Mouse (Mus musculus) forebrain, embryonic 13.5 days (tissue): ENCODE data around the gene Dnajc2. TPM values are rescaled to one million over a fixed set of nuclear protein-coding genes. Genes with fewer than 3 reads are reported as not detected.
"Not testable (repeated sequence)": the region's sequence is repeated elsewhere in the genome, so short reads cannot be mapped to it uniquely, and the experiment has no call there.

Experiments used
- ATAC-seq: fragments of 200-750 bp; cut with Nextera tagmentation; 2 replicates; pipeline ENCODE4 v1.8.0; 2017
- H3K27ac ChIP-seq: fragments of 300-500 bp; sonication (generic); 2 replicates; pipeline ENCODE4 v1.5.1; 2015; ENCODE audit warnings: inconsistent platforms, mild to moderate bottlenecking, moderate library complexity
- H3K27me3 ChIP-seq: fragments of 300-500 bp; sonication (generic); 2 replicates; pipeline ENCODE4 v1.6.1; 2015; ENCODE audit warnings: mild to moderate bottlenecking, inconsistent platforms
- H3K36me3 ChIP-seq: fragments of 300-500 bp; sonication (generic); 2 replicates; pipeline ENCODE4 v1.6.1; 2015; ENCODE audit warnings: mild to moderate bottlenecking, inconsistent platforms; ENCODE audit not compliant: poor library complexity, severe bottlenecking
- H3K4me1 ChIP-seq: fragments of 300-500 bp; sonication (generic); 2 replicates; pipeline ENCODE4 v1.6.1; 2015; ENCODE audit warnings: inconsistent platforms
- H3K4me2 ChIP-seq: fragments of 300-500 bp; sonication (generic); 2 replicates; pipeline ENCODE4 v1.6.1; 2015; ENCODE audit warnings: inconsistent platforms, mild to moderate bottlenecking, moderate library complexity
- H3K4me3 ChIP-seq: fragments of 300-500 bp; sonication (generic); 2 replicates; pipeline ENCODE4 v1.5.1; 2015; ENCODE audit warnings: mild to moderate bottlenecking, inconsistent platforms
- H3K9ac ChIP-seq: fragments of 300-500 bp; sonication (generic); 2 replicates; pipeline ENCODE4 v1.6.1; 2015; ENCODE audit warnings: mild to moderate bottlenecking, inconsistent platforms
- H3K9me3 ChIP-seq: fragments of 300-500 bp; sonication (generic); replicated peaks from 2 replicates; pipeline ENCODE4 v1.6.1; 2016; ENCODE audit warnings: inconsistent platforms
- WGBS: fragments of 180-500 bp; shearing (Covaris S2); methylation state at CpG from one replicate; pipeline ENCODE4 v1.1.7; 2015; 5-methylcytosine and 5-hydroxymethylcytosine counted together
- polyA plus RNA-seq: library from polyadenylated mRNA; unstranded; fragments of >200 nt; fragmentation: Nextera tagmentation; extraction: Ambion mirVana; gene quantifications from 2 replicates; pipeline ENCODE4 v1.2.1, GENCODE M21; 2015

Dnajc2 gene
- polyA plus RNA-seq, 1 experiment from 2014 or later = 83.5 TPM

- Histone ChIP-seq H3K9ac (no peak overlapping the region), H3K36me3 (no peaks in the 10 kb centered on the region), H3K4me1 (peaks cover 8% of the 10 kb centered on the region; the same call in 1 of the 2 replicates), H3K27ac (no peak overlapping the region), H3K4me2 (no peak overlapping the region), H3K9me3 (no peaks in the 10 kb centered on the region), H3K4me3 (no peak overlapping the region), H3K27me3 (no peaks in the 10 kb centered on the region)
- WGBS = 84% methylated on average over 5 of the region's 5 CpGs
- no peak for ATAC-seq
Measured at GRCm38 (mm10) chr5:21718546-21718945, 66.5 kb downstream of the Dnajc2 start.

- no peak overlapping the region for H3K9ac ChIP-seq
- 0 out of 2 replicates have a peak overlapping the region, but pooled peaks have one; percentile 10 for H3K27ac ChIP-seq
- no peaks in the 10 kb centered on the region for H3K36me3 ChIP-seq
- 73% methylated on average over 10 of the region's 10 CpGs for WGBS
- no peak overlapping the region for H3K4me2 ChIP-seq
- H3K4me3 ChIP-seq = no peak overlapping the region
- H3K4me1 ChIP-seq = peaks cover 6% of the 10 kb centered on the region; the same call in 1 of the 2 replicates
- no peaks in the 10 kb centered on the region for H3K27me3 ChIP-seq
- no peaks in the 10 kb centered on the region for H3K9me3 ChIP-seq
- peak; percentile 43; the same call in 1 of the 2 replicates for ATAC-seq
Measured at GRCm38 (mm10) chr5:21717165-21717715, 67.8 kb downstream of the Dnajc2 start.

- Histone ChIP-seq H3K27ac (no peak overlapping the region), H3K4me1 (peaks cover 6% of the 10 kb centered on the region; the same call in 1 of the 2 replicates), H3K4me3 (no peak overlapping the region), H3K9ac (no peak overlapping the region), H3K4me2 (no peak overlapping the region), H3K36me3 (no peaks in the 10 kb centered on the region), H3K27me3 (no peaks in the 10 kb centered on the region), H3K9me3 (no peaks in the 10 kb centered on the region)
- 88% methylated on average over 4 of the region's 4 CpGs for WGBS
- no peak for ATAC-seq
Measured at GRCm38 (mm10) chr5:21714447-21714846, 70.6 kb downstream of the Dnajc2 start.

- whole genome bisulfite sequencing = 75% methylated on average over 13 of the region's 13 CpGs
- H3K4me2 ChIP-seq = no peak overlapping the region
- no peak overlapping the region for H3K4me3 ChIP-seq
- no peak overlapping the region for H3K9ac ChIP-seq
- ATAC-seq = no peak
- H3K36me3 ChIP-seq = no peaks in the 10 kb centered on the region
- no peak overlapping the region for H3K27ac ChIP-seq
- H3K27me3 ChIP-seq = no peaks in the 10 kb centered on the region
- peaks cover 5% of the 10 kb centered on the region; the same call in 1 of the 2 replicates for H3K4me1 ChIP-seq
- no peaks in the 10 kb centered on the region for H3K9me3 ChIP-seq
Measured at GRCm38 (mm10) chr5:21712127-21712715, 72.8 kb downstream of the Dnajc2 start.

GRCm38 (mm10) chr5:21708011-21708410 is 77.0 kb downstream of the Dnajc2 start:
- not testable (repeated sequence) for H3K9me3 ChIP-seq, H3K4me3 ChIP-seq, H3K9ac ChIP-seq, H3K4me2 ChIP-seq, ATAC-seq, H3K27me3 ChIP-seq, H3K27ac ChIP-seq, H3K4me1 ChIP-seq, H3K36me3 ChIP-seq
- WGBS = 86% methylated on average over 8 of the region's 8 CpGs

Other genes starting within 250 kb of the Dnajc2 start
- gene Lrrc17, start 241.7 kb downstream of the Dnajc2 start, polyA plus RNA-seq = 3.9 TPM in 2 replicates
- 0.09 and 0.29 TPM in 2 replicates for gene Fbxl13, start 139.6 kb downstream of the Dnajc2 start, polyA plus RNA-seq
- 82.1 and 84.1 TPM in 2 replicates for gene Armc10, start 139.4 kb downstream of the Dnajc2 start, polyA plus RNA-seq
- gene Napepld, start 83.9 kb downstream of the Dnajc2 start, polyA plus RNA-seq = 7.1 and 7.3 TPM in 2 replicates
- gene Pmpcb, start 48.1 kb downstream of the Dnajc2 start, polyA plus RNA-seq = 96.4 and 99.8 TPM in 2 replicates
- 214 and 219 TPM in 2 replicates for gene Psmc2, start within 50 bp of the Dnajc2 start, polyA plus RNA-seq
- gene Slc26a5, start 80.4 kb upstream of the Dnajc2 start, polyA plus RNA-seq = 0.05 and 0.08 TPM in 2 replicates